Mouse (Mus musculus) large intestine, adult 2 months (tissue): ENCODE data around the gene Slc22a8. TPM values are rescaled to one million over a fixed set of nuclear protein-coding genes. Genes with fewer than 3 reads are reported as not detected.

Source experiments
- polyA plus RNA-seq: library from polyadenylated mRNA; depleted of rRNA; stranded (reverse); fragments of >200 nt; gene quantifications from 2 replicates; pipeline ENCODE4 v1.2.3, GENCODE M21; 2012; rRNA removed

Gene Slc22a8
- polyA plus RNA-seq, 1 experiment, result not detected

Other genes starting within 250 kb of the Slc22a8 start
- gene Slc22a30, start 186.1 kb upstream of the Slc22a8 start, polyA plus RNA-seq, result not detected in 2 replicates
- gene Slc22a6, start 26.8 kb downstream of the Slc22a8 start, polyA plus RNA-seq, result not detected in 2 replicates
- 2.7 and 3.2 TPM in 2 replicates for gene Chrm1, start 72.5 kb downstream of the Slc22a8 start, polyA plus RNA-seq
- 194 and 323 TPM in 2 replicates for gene Slc3a2, start 132.1 kb downstream of the Slc22a8 start, polyA plus RNA-seq
- gene Wdr74, start 144.6 kb downstream of the Slc22a8 start, polyA plus RNA-seq, result 33.3 and 39.9 TPM in 2 replicates
- not detected in 2 replicates for gene 1700092M07Rik, start 149.5 kb downstream of the Slc22a8 start, polyA plus RNA-seq
- gene Stx5a, start 150.2 kb downstream of the Slc22a8 start, polyA plus RNA-seq, result 71.7 and 97.3 TPM in 2 replicates
- 79.1 and 92.6 TPM in 2 replicates for gene Nxf1, start 165.8 kb downstream of the Slc22a8 start, polyA plus RNA-seq
- 107 and 131 TPM in 2 replicates for gene Tmem223, start 179.7 kb downstream of the Slc22a8 start, polyA plus RNA-seq
- gene Tmem179b, start 183.2 kb downstream of the Slc22a8 start, polyA plus RNA-seq, result 107 and 122 TPM in 2 replicates
- gene Taf6l, start 195.2 kb downstream of the Slc22a8 start, polyA plus RNA-seq, result 7.8 and 8.1 TPM in 2 replicates
- 46.2 and 53.1 TPM in 2 replicates for gene Polr2g, start 207.3 kb downstream of the Slc22a8 start, polyA plus RNA-seq
- 1.8 TPM in 2 replicates for gene Zbtb3, start 211.3 kb downstream of the Slc22a8 start, polyA plus RNA-seq
- gene Ttc9c, start 228.1 kb downstream of the Slc22a8 start, polyA plus RNA-seq, result 14.8 and 23.6 TPM in 2 replicates
- gene Hnrnpul2, start 228.8 kb downstream of the Slc22a8 start, polyA plus RNA-seq, result 16.3 and 21.8 TPM in 2 replicates
- gene AC129217.1, start 238.5 kb downstream of the Slc22a8 start, polyA plus RNA-seq, result 2.4 and 4.4 TPM in 2 replicates
- gene Bscl2, start 246.2 kb downstream of the Slc22a8 start, polyA plus RNA-seq, result 79.8 and 82.1 TPM in 2 replicates
- 1.4 and 1.6 TPM in 2 replicates for gene Gng3, start 247.9 kb downstream of the Slc22a8 start, polyA plus RNA-seq